ENCODE assay signal across 9 mouse cellular contexts in the genomic region with DNA sequence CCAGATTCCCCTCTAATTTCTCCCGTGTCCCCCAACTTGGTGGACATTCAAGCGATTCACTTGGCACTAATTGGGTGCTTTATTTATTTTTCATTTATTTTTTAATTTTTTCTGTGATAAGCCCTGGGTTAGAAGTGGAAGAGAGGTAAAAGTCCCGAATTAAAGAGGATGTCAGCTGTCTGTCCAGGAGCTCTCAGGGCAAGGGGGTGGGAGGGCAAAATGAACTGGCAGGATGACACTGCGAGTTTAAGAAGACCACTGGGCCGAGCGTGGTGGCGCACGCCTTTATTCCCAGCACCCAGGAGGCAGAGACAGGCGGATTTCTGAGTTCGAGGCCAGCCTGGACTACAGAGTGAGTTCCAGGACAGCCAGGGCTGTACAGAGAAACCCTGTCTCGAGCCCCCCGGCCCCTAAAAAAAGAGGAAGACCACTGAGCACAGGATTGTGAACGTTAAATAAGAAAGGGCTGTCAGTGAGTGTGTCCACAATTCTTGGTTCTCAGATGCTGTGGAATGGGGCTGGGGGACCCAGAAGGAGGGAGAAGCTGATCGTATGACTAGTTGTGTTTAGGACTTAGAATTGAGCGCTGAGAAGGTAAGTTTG. TPM values are rescaled to one million over a fixed set of nuclear protein-coding genes. Genes with fewer than 3 reads are reported as not detected.
A peak's percentile ranks its signal among the peaks of the same experiment; 100 is the strongest.
DNase-seq lines count a peak whose midpoint lies in the region; ATAC-seq lines count a peak whose summit lies in the region.
"Had no signal": no experiment of that assay in that cellular context is flagged by ENCODE, and none has a peak within 500 bp of the region (broad histone marks: within the 10 kb centered on the region; RNA-seq: fewer than 3 reads in every experiment).

No protein-coding gene starts in this region.

- no peak for ATAC-seq in heart, embryonic 15.5 days (replicated peaks; ENCODE audit: insufficient number of reproducible peaks, insufficient read depth, low FRiP score, low read depth)
- no peak for ATAC-seq in midbrain, embryonic 12.5 days (ENCODE audit: low FRiP score, low read depth)

- no peak for DNase-seq in heart, adult 8-10 months (ENCODE audit: low spot score)
- DNase-seq in adipocyte (ENCODE audit: low spot score), result peak; percentile 15
- no peak for DNase-seq in hindbrain, embryonic 10.5 days (ENCODE audit: low spot score)
- DNase-seq in urinary bladder, postnatal 10 days (ENCODE audit: low spot score), result no peak
- no peak for DNase-seq in embryo, embryonic 11 days
- DNase-seq in left cerebral cortex, adult 11 months (ENCODE audit: low spot score), result no peak

- no peaks in the 10 kb centered on the region for H3K36me3 ChIP-seq in heart, embryonic 15.5 days
- no peaks in the 10 kb centered on the region for H3K36me3 ChIP-seq in hindbrain, embryonic 10.5 days
- no peaks in the 10 kb centered on the region for H3K36me3 ChIP-seq in midbrain, embryonic 12.5 days

- no peaks in the 10 kb centered on the region for H3K27me3 ChIP-seq in heart, embryonic 15.5 days
- H3K27me3 ChIP-seq in hindbrain, embryonic 10.5 days (ENCODE audit: insufficient read depth, poor library complexity, severe bottlenecking), result peaks cover 25% of the 10 kb centered on the region
- peaks cover 29% of the 10 kb centered on the region for H3K27me3 ChIP-seq in midbrain, embryonic 12.5 days

- peak overlapping the region; percentile 57 for H3K4me3 ChIP-seq in heart, embryonic 15.5 days
- H3K4me3 ChIP-seq in hindbrain, embryonic 10.5 days, result peak overlapping the region; percentile 68
- peak overlapping the region; percentile 75 for H3K4me3 ChIP-seq in midbrain, embryonic 12.5 days

- H3K4me2 ChIP-seq in heart, embryonic 15.5 days, result peak overlapping the region; percentile 67
- H3K4me2 ChIP-seq in midbrain, embryonic 12.5 days (replicated peaks), result peak overlapping the region; percentile 70

- 56% methylated on average over 15 of the region's 15 CpGs for WGBS in heart, embryonic 15.5 days
- WGBS in hindbrain, embryonic 10.5 days, result 55% methylated on average over 15 of the region's 15 CpGs
- WGBS in midbrain, embryonic 12.5 days, result 56% methylated on average over 15 of the region's 15 CpGs

- no peaks in the 10 kb centered on the region for H3K9me3 ChIP-seq in heart, embryonic 15.5 days (replicated peaks)
- H3K9me3 ChIP-seq in hindbrain, embryonic 10.5 days, result no peaks in the 10 kb centered on the region
- H3K9me3 ChIP-seq in midbrain, embryonic 12.5 days, result no peaks in the 10 kb centered on the region

- peak overlapping the region; percentile 69 for H3K9ac ChIP-seq in heart, embryonic 15.5 days
- 0 out of 2 replicates have a peak overlapping the region, but pooled peaks have one; percentile 11 for H3K9ac ChIP-seq in midbrain, embryonic 12.5 days (replicated peaks)

- peak overlapping the region; percentile 100 for H3K27ac ChIP-seq in heart, embryonic 15.5 days
- H3K27ac ChIP-seq in hindbrain, embryonic 10.5 days, result peak overlapping the region; percentile 95
- peak overlapping the region; percentile 93 for H3K27ac ChIP-seq in midbrain, embryonic 12.5 days (replicated peaks)

- H3K4me1 ChIP-seq in heart, embryonic 15.5 days (replicated peaks), result peaks cover 44% of the 10 kb centered on the region
- H3K4me1 ChIP-seq in hindbrain, embryonic 10.5 days (replicated peaks), result peaks cover 40% of the 10 kb centered on the region
- H3K4me1 ChIP-seq in midbrain, embryonic 12.5 days, result peaks cover 25% of the 10 kb centered on the region

RNA-seq across cellular contexts. Expression of gene Ctdsp1, which starts 3.8 kb away (rescaled TPM):
- polyA plus RNA-seq in heart, embryonic 15.5 days (2015; fragmentation: Nextera tagmentation; extraction: Ambion mirVana), result 55.1 and 68.5 TPM in 2 replicates
- total RNA-seq in heart, adult 8-10 months (2022), result 100 to 1,000 TPM; 115 to 130 (median 121) TPM
- 34.3 and 35.7 TPM in 2 replicates for polyA plus RNA-seq in hindbrain, embryonic 10.5 days (2016; fragmentation: Nextera tagmentation; extraction: Ambion mirVana)
- 28.9 and 31.0 TPM in 2 replicates for polyA plus RNA-seq in midbrain, embryonic 12.5 days (2016; fragmentation: Nextera tagmentation; extraction: Ambion mirVana)

RNA-seq across cellular contexts. Expression of gene Slc11a1, which starts 12.5 kb away (rescaled TPM):
- 3.6 and 5.4 TPM in 2 replicates for polyA plus RNA-seq in heart, embryonic 15.5 days (2015; fragmentation: Nextera tagmentation; extraction: Ambion mirVana)
- total RNA-seq in heart, adult 8-10 months (2022), result 1 to 10 TPM; 3.9 to 6.6 (median 5.1) TPM
- polyA plus RNA-seq in hindbrain, embryonic 10.5 days (2016; fragmentation: Nextera tagmentation; extraction: Ambion mirVana), result 1.8 and 3.0 TPM in 2 replicates
- polyA plus RNA-seq in midbrain, embryonic 12.5 days (2016; fragmentation: Nextera tagmentation; extraction: Ambion mirVana), result 2.3 and 2.4 TPM in 2 replicates
- total RNA-seq: hematopoietic stem cell, adult 5-6 weeks had no signal

RNA-seq across cellular contexts. Expression of gene Vil1, which starts 21.7 kb away (rescaled TPM):
- 0.26 and 0.38 TPM in 2 replicates for polyA plus RNA-seq in heart, embryonic 15.5 days (2015; fragmentation: Nextera tagmentation; extraction: Ambion mirVana)
- 1 to 10 TPM in 3 of 4 experiments, under 1 TPM in 1; 0.98 to 2.0 (median 1.7) TPM for total RNA-seq in heart, adult 8-10 months (2022)
- 0.21 and 0.24 TPM in 2 replicates for polyA plus RNA-seq in hindbrain, embryonic 10.5 days (2016; fragmentation: Nextera tagmentation; extraction: Ambion mirVana)
- polyA plus RNA-seq in midbrain, embryonic 12.5 days (2016; fragmentation: Nextera tagmentation; extraction: Ambion mirVana), result 0.28 and 0.55 TPM in 2 replicates

RNA-seq across cellular contexts. Expression of gene Catip, which starts 25.6 kb away (rescaled TPM):
- 0.38 and 0.39 TPM in 2 replicates for polyA plus RNA-seq in heart, embryonic 15.5 days (2015; fragmentation: Nextera tagmentation; extraction: Ambion mirVana)
- under 1 TPM; 0.17 to 0.37 (median 0.25) TPM for total RNA-seq in heart, adult 8-10 months (2022)
- 0.37 and 1.4 TPM in 2 replicates for polyA plus RNA-seq in hindbrain, embryonic 10.5 days (2016; fragmentation: Nextera tagmentation; extraction: Ambion mirVana)
- polyA plus RNA-seq in midbrain, embryonic 12.5 days (2016; fragmentation: Nextera tagmentation; extraction: Ambion mirVana), result 0.58 and 0.66 TPM in 2 replicates
